Mouse (Mus musculus) megakaryocyte, embryonic 14.5 days (primary cell): ENCODE data around the gene Nudc. TPM values are rescaled to one million over a fixed set of nuclear protein-coding genes. Genes with fewer than 3 reads are reported as not detected.

ENCODE experiments used
- H3K27me3 ChIP-seq: replicated peaks from 2 replicates; pipeline ENCODE3; 2012; ENCODE audit warnings: inconsistent platforms
- H3K36me3 ChIP-seq: replicated peaks from 2 replicates; pipeline ENCODE3; 2012; ENCODE audit warnings: low read length, inconsistent platforms, mixed read lengths
- H3K4me1 ChIP-seq: 2 replicates; pipeline ENCODE4 v1.6.1; 2012; ENCODE audit warnings: inconsistent platforms
- H3K4me3 ChIP-seq: replicated peaks from 2 replicates; pipeline ENCODE3; 2012; ENCODE audit warnings: moderate library complexity, mild to moderate bottlenecking, inconsistent platforms
- H3K9me3 ChIP-seq: 2 replicates; pipeline ENCODE4 v1.6.1; 2012; ENCODE audit warnings: inconsistent platforms
- FLI1 ChIP-seq: IDR thresholded peaks from 2 replicates; pipeline ENCODE4 v1.6.1; 2012; ENCODE audit warnings: low read length, inconsistent platforms, mixed read lengths
- GATA1 ChIP-seq: IDR thresholded peaks from 3 replicates; pipeline ENCODE4 v1.6.1; 2012; ENCODE audit warnings: mixed read lengths, low read length, inconsistent platforms, borderline replicate concordance
- polyA plus RNA-seq: library from polyadenylated mRNA; stranded (reverse); fragments of >175 nt; gene quantifications from 2 replicates; pipeline ENCODE4 v1.2.3, GENCODE M21; 2012; ENCODE audit warnings: low replicate concordance; ENCODE audit not compliant: insufficient read depth

The Nudc gene
- polyA plus RNA-seq, result 27.7 and 283 TPM in 2 replicates

- Histone ChIP-seq H3K27me3 (no peaks in the 10 kb centered on the region), H3K9me3 (peaks cover 7% of the 10 kb centered on the region), H3K4me1 (peaks cover 43% of the 10 kb centered on the region), H3K4me3 (peak within 1 kb of the TSS; percentile 99), H3K36me3 (peaks cover 33% of the 10 kb centered on the region)
- TF ChIP-seq GATA1 (no peak), FLI1 (peak; percentile 27; the same call in 1 of the 2 replicates)
These were observed at the start of gene Nudc for GRCm38 (mm10) chr4:133545272-133546231. Nudc (minus strand) TSS chr4:133545996.

- Histone ChIP-seq H3K9me3 (no peaks in the 10 kb centered on the region), H3K4me1 (peaks cover 29% of the 10 kb centered on the region)
- TF ChIP-seq GATA1 (no peak), FLI1 (no peak)
These were observed 49.7 kb upstream of the Nudc start for GRCm38 (mm10) chr4:133595538-133595937.

GRCm38 (mm10) chr4:133592570-133592969 lies 46.8 kb upstream of the Nudc start:
- peaks cover 61% of the 10 kb centered on the region for H3K36me3 ChIP-seq
- peaks cover 11% of the 10 kb centered on the region for H3K4me1 ChIP-seq
- H3K9me3 ChIP-seq, result no peaks in the 10 kb centered on the region
- no peak overlapping the region for H3K4me3 ChIP-seq
- no peaks in the 10 kb centered on the region for H3K27me3 ChIP-seq
- TF ChIP-seq GATA1, result no peak
- no peak for TF ChIP-seq FLI1

More at GRCm38 (mm10) chr4:133595538-133595937, 49.7 kb upstream of the Nudc start:
- Histone ChIP-seq H3K36me3 (peaks cover 31% of the 10 kb centered on the region), H3K4me3 (no peak overlapping the region), H3K27me3 (peaks cover 8% of the 10 kb centered on the region)

- no peaks in the 10 kb centered on the region for H3K9me3 ChIP-seq
- peaks cover 74% of the 10 kb centered on the region for H3K36me3 ChIP-seq
- H3K4me3 ChIP-seq, result peak within 1 kb of the TSS; percentile 100
- TF ChIP-seq GATA1 (no peak), FLI1 (no peak; the same call in 1 of the 2 replicates)
- H3K4me1 ChIP-seq, result peaks cover 42% of the 10 kb centered on the region
- H3K27me3 ChIP-seq, result no peaks in the 10 kb centered on the region
These were observed 38.5 kb upstream of the Nudc start, which contains the start of gene Gpn2 for GRCm38 (mm10) chr4:133584059-133584951. Gpn2 (plus strand) TSS chr4:133584362.

- Histone ChIP-seq H3K4me1 (peaks cover 42% of the 10 kb centered on the region), H3K36me3 (peaks cover 74% of the 10 kb centered on the region)
These were observed 37.9 kb upstream of the Nudc start for GRCm38 (mm10) chr4:133583690-133584058.

GRCm38 (mm10) chr4:133577983-133578382 lies 32.2 kb upstream of the Nudc start:
- Histone ChIP-seq H3K27me3 (no peaks in the 10 kb centered on the region), H3K36me3 (peaks cover 55% of the 10 kb centered on the region), H3K9me3 (no peaks in the 10 kb centered on the region), H3K4me3 (no peak overlapping the region), H3K4me1 (peaks cover 23% of the 10 kb centered on the region)
- TF ChIP-seq GATA1, result no peak
- TF ChIP-seq FLI1, result no peak

More at GRCm38 (mm10) chr4:133583690-133584058, 37.9 kb upstream of the Nudc start:
- H3K27me3 ChIP-seq, result no peaks in the 10 kb centered on the region
- peak overlapping the region; percentile 100 for H3K4me3 ChIP-seq
- no peak for TF ChIP-seq FLI1
- no peak for TF ChIP-seq GATA1
- H3K9me3 ChIP-seq, result no peaks in the 10 kb centered on the region

- peak overlapping the region; percentile 96 for H3K4me3 ChIP-seq
- peaks cover 24% of the 10 kb centered on the region for H3K36me3 ChIP-seq
- no peaks in the 10 kb centered on the region for H3K9me3 ChIP-seq
- H3K27me3 ChIP-seq, result no peaks in the 10 kb centered on the region
- no peak for TF ChIP-seq FLI1
- TF ChIP-seq GATA1, result no peak
- H3K4me1 ChIP-seq, result peaks cover 19% of the 10 kb centered on the region
These were observed 29.0 kb upstream of the Nudc start for GRCm38 (mm10) chr4:133574843-133575202.

- H3K36me3 ChIP-seq, result peaks cover 18% of the 10 kb centered on the region
- H3K4me1 ChIP-seq, result peaks cover 14% of the 10 kb centered on the region
- H3K4me3 ChIP-seq, result peak within 1 kb of the TSS; percentile 96
- no peaks in the 10 kb centered on the region for H3K9me3 ChIP-seq
- H3K27me3 ChIP-seq, result no peaks in the 10 kb centered on the region
- no peak for TF ChIP-seq GATA1
- TF ChIP-seq FLI1, result no peak
These were observed 28.5 kb upstream of the Nudc start, which contains the start of gene Gpatch3 for GRCm38 (mm10) chr4:133574070-133574842. Gpatch3 (plus strand) TSS chr4:133574745.

- no peak overlapping the region for H3K4me3 ChIP-seq
- TF ChIP-seq FLI1 (no peak), GATA1 (no peak)
- H3K9me3 ChIP-seq, result no peaks in the 10 kb centered on the region
- H3K4me1 ChIP-seq, result peaks cover 8% of the 10 kb centered on the region
- no peaks in the 10 kb centered on the region for H3K27me3 ChIP-seq
- H3K36me3 ChIP-seq, result no peaks in the 10 kb centered on the region
These were observed 24.3 kb upstream of the Nudc start for GRCm38 (mm10) chr4:133570066-133570466.
